Mouse (Mus musculus): ENCODE results near the gene Dmd. TPM values are rescaled to one million over a fixed set of nuclear protein-coding genes. Genes with fewer than 3 reads are reported as not detected.

The Dmd gene
- polyA plus RNA-seq, 1 experiment from 2014 or later, result 30.9 TPM

GRCm38 (mm10) chrX:84860012-84860647 is 1911.5 kb downstream of the Dmd start:
- no peak overlapping the region for H3K27ac ChIP-seq (ENCODE audit: low read depth)
- 29% methylated on average over 3 of the region's 3 CpGs for WGBS
- H3K9ac ChIP-seq (ENCODE audit: low read length), result no peak overlapping the region
- no peaks in the 10 kb centered on the region for H3K9me3 ChIP-seq (ENCODE audit: control insufficient read depth, low read length)
- no peak for ATAC-seq (replicated peaks; ENCODE audit: low FRiP score, low TSS enrichment, low read depth)
- no peak for DNase-seq (ENCODE audit: low spot score)
- H3K4me1 ChIP-seq (replicated peaks; ENCODE audit: control insufficient read depth, insufficient read depth, low read length), result no peaks in the 10 kb centered on the region
- H3K36me3 ChIP-seq (ENCODE audit: control insufficient read depth, insufficient read depth, low read length), result no peaks in the 10 kb centered on the region
- no peak overlapping the region for H3K4me3 ChIP-seq (ENCODE audit: low read depth, low read length)
- H3K27me3 ChIP-seq (replicated peaks; ENCODE audit: control insufficient read depth, insufficient read depth, low read length), result no peaks in the 10 kb centered on the region
- no peak overlapping the region for H3K4me2 ChIP-seq (ENCODE audit: low read length)

GRCm38 (mm10) chrX:84873090-84873489 is 1924.4 kb downstream of the Dmd start:
- Histone ChIP-seq H3K27me3 (replicated peaks; ENCODE audit: control insufficient read depth, insufficient read depth, low read length) (no peaks in the 10 kb centered on the region), H3K9me3 (ENCODE audit: control insufficient read depth, low read length) (no peaks in the 10 kb centered on the region), H3K27ac (ENCODE audit: low read depth) (no peak overlapping the region), H3K4me2 (ENCODE audit: low read length) (no peak overlapping the region), H3K4me3 (ENCODE audit: low read depth, low read length) (no peak overlapping the region), H3K36me3 (ENCODE audit: control insufficient read depth, insufficient read depth, low read length) (no peaks in the 10 kb centered on the region), H3K9ac (ENCODE audit: low read length) (no peak overlapping the region), H3K4me1 (replicated peaks; ENCODE audit: control insufficient read depth, insufficient read depth, low read length) (no peaks in the 10 kb centered on the region)
- DNase-seq (ENCODE audit: low spot score), result no peak
- 56% methylated on average over 4 of the region's 4 CpGs for WGBS
- ATAC-seq (replicated peaks; ENCODE audit: low FRiP score, low TSS enrichment, low read depth), result no peak

- WGBS, result 50% methylated on average over 3 of the region's 3 CpGs
- Histone ChIP-seq H3K9ac (ENCODE audit: low read length) (no peak overlapping the region), H3K36me3 (ENCODE audit: control insufficient read depth, insufficient read depth, low read length) (no peaks in the 10 kb centered on the region), H3K4me3 (ENCODE audit: low read depth, low read length) (no peak overlapping the region), H3K27me3 (replicated peaks; ENCODE audit: control insufficient read depth, insufficient read depth, low read length) (no peaks in the 10 kb centered on the region), H3K4me2 (ENCODE audit: low read length) (no peak overlapping the region), H3K9me3 (ENCODE audit: control insufficient read depth, low read length) (no peaks in the 10 kb centered on the region), H3K4me1 (replicated peaks; ENCODE audit: control insufficient read depth, insufficient read depth, low read length) (no peaks in the 10 kb centered on the region), H3K27ac (ENCODE audit: low read depth) (no peak overlapping the region)
- ATAC-seq (replicated peaks; ENCODE audit: low FRiP score, low TSS enrichment, low read depth) (no peak), DNase-seq (ENCODE audit: low spot score) (no peak)
Measured at GRCm38 (mm10) chrX:84878125-84878524, 1929.5 kb downstream of the Dmd start.

- WGBS, result 80% methylated on average over 10 of the region's 10 CpGs
- H3K9me3 ChIP-seq (ENCODE audit: control insufficient read depth, low read length), result no peaks in the 10 kb centered on the region
- H3K36me3 ChIP-seq (ENCODE audit: control insufficient read depth, insufficient read depth, low read length), result no peaks in the 10 kb centered on the region
- H3K4me3 ChIP-seq (ENCODE audit: low read depth, low read length), result no peak overlapping the region
- H3K9ac ChIP-seq (ENCODE audit: low read length), result no peak overlapping the region
- ATAC-seq (replicated peaks; ENCODE audit: low FRiP score, low TSS enrichment, low read depth) (no peak), DNase-seq (ENCODE audit: low spot score) (no peak)
- H3K27me3 ChIP-seq (replicated peaks; ENCODE audit: control insufficient read depth, insufficient read depth, low read length), result no peaks in the 10 kb centered on the region
- no peak overlapping the region for H3K27ac ChIP-seq (ENCODE audit: low read depth)
- H3K4me2 ChIP-seq (ENCODE audit: low read length), result no peak overlapping the region
- H3K4me1 ChIP-seq (replicated peaks; ENCODE audit: control insufficient read depth, insufficient read depth, low read length), result no peaks in the 10 kb centered on the region
Measured at GRCm38 (mm10) chrX:84932715-84933473, 1984.2 kb downstream of the Dmd start.

- DNase-seq (ENCODE audit: low spot score), result no peak
- Histone ChIP-seq H3K27me3 (replicated peaks; ENCODE audit: control insufficient read depth, insufficient read depth, low read length) (no peaks in the 10 kb centered on the region), H3K27ac (ENCODE audit: low read depth) (no peak overlapping the region), H3K4me2 (ENCODE audit: low read length) (no peak overlapping the region), H3K9ac (ENCODE audit: low read length) (no peak overlapping the region), H3K4me1 (replicated peaks; ENCODE audit: control insufficient read depth, insufficient read depth, low read length) (no peaks in the 10 kb centered on the region), H3K36me3 (ENCODE audit: control insufficient read depth, insufficient read depth, low read length) (no peaks in the 10 kb centered on the region), H3K4me3 (ENCODE audit: low read depth, low read length) (no peak overlapping the region), H3K9me3 (ENCODE audit: control insufficient read depth, low read length) (no peaks in the 10 kb centered on the region)
- no peak; the same call in 1 of the 2 replicates for ATAC-seq (replicated peaks; ENCODE audit: low FRiP score, low TSS enrichment, low read depth)
- WGBS, result 33% methylated on average over 5 of the region's 5 CpGs
Measured at GRCm38 (mm10) chrX:84960557-84960956, 2011.9 kb downstream of the Dmd start.

- Histone ChIP-seq H3K9me3 (ENCODE audit: control insufficient read depth, low read length) (no peaks in the 10 kb centered on the region), H3K4me1 (replicated peaks; ENCODE audit: control insufficient read depth, insufficient read depth, low read length) (no peaks in the 10 kb centered on the region), H3K9ac (ENCODE audit: low read length) (no peak overlapping the region), H3K27me3 (replicated peaks; ENCODE audit: control insufficient read depth, insufficient read depth, low read length) (no peaks in the 10 kb centered on the region), H3K4me3 (ENCODE audit: low read depth, low read length) (no peak overlapping the region), H3K4me2 (ENCODE audit: low read length) (no peak overlapping the region), H3K36me3 (ENCODE audit: control insufficient read depth, insufficient read depth, low read length) (no peaks in the 10 kb centered on the region), H3K27ac (ENCODE audit: low read depth) (no peak overlapping the region)
- 26% methylated on average over 6 of the region's 6 CpGs for WGBS
- ATAC-seq (replicated peaks; ENCODE audit: low FRiP score, low TSS enrichment, low read depth) (peak; percentile 60; the same call in 1 of the 2 replicates), DNase-seq (ENCODE audit: low spot score) (no peak)
Measured at GRCm38 (mm10) chrX:84960972-84961371, 2012.3 kb downstream of the Dmd start.

- H3K27me3 ChIP-seq (replicated peaks; ENCODE audit: control insufficient read depth, insufficient read depth, low read length), result no peaks in the 10 kb centered on the region
- no peak overlapping the region for H3K9ac ChIP-seq (ENCODE audit: low read length)
- no peak overlapping the region for H3K4me2 ChIP-seq (ENCODE audit: low read length)
- DNase-seq (ENCODE audit: low spot score), result no peak
- ATAC-seq (replicated peaks; ENCODE audit: low FRiP score, low TSS enrichment, low read depth), result no peak
- no peak overlapping the region for H3K27ac ChIP-seq (ENCODE audit: low read depth)
- no peak overlapping the region for H3K4me3 ChIP-seq (ENCODE audit: low read depth, low read length)
- no peaks in the 10 kb centered on the region for H3K9me3 ChIP-seq (ENCODE audit: control insufficient read depth, low read length)
- no peaks in the 10 kb centered on the region for H3K4me1 ChIP-seq (replicated peaks; ENCODE audit: control insufficient read depth, insufficient read depth, low read length)
- no peaks in the 10 kb centered on the region for H3K36me3 ChIP-seq (ENCODE audit: control insufficient read depth, insufficient read depth, low read length)
Measured at GRCm38 (mm10) chrX:85008304-85008703, 2059.6 kb downstream of the Dmd start.

GRCm38 (mm10) chrX:85041466-85042058 is 2092.9 kb downstream of the Dmd start:
- no peak for ATAC-seq (replicated peaks; ENCODE audit: low FRiP score, low TSS enrichment, low read depth)
- WGBS, result 66% methylated on average over 8 of the region's 8 CpGs
- no peaks in the 10 kb centered on the region for H3K9me3 ChIP-seq (ENCODE audit: control insufficient read depth, low read length)
- no peaks in the 10 kb centered on the region for H3K36me3 ChIP-seq (ENCODE audit: control insufficient read depth, insufficient read depth, low read length)
- H3K9ac ChIP-seq (ENCODE audit: low read length), result no peak overlapping the region
- H3K4me2 ChIP-seq (ENCODE audit: low read length), result no peak overlapping the region
- H3K4me3 ChIP-seq (ENCODE audit: low read depth, low read length), result no peak overlapping the region
- no peaks in the 10 kb centered on the region for H3K4me1 ChIP-seq (replicated peaks; ENCODE audit: control insufficient read depth, insufficient read depth, low read length)
- H3K27ac ChIP-seq (ENCODE audit: low read depth), result no peak overlapping the region
- DNase-seq (ENCODE audit: low spot score), result no peak
- no peaks in the 10 kb centered on the region for H3K27me3 ChIP-seq (replicated peaks; ENCODE audit: control insufficient read depth, insufficient read depth, low read length)

Data from intestine, embryonic 14.5 days (tissue).